Mouse (Mus musculus) hematopoietic multipotent progenitor cell, adult 10-12 weeks (in vitro differentiated cells): Measurements from ENCODE around the gene Ano1. TPM values are rescaled to one million over a fixed set of nuclear protein-coding genes. Genes with fewer than 3 reads are reported as not detected.

ENCODE experiments used
- polyA plus RNA-seq: library from polyadenylated mRNA; stranded (reverse); fragments of >175 nt; gene quantifications from 2 replicates; pipeline ENCODE4 v1.2.3, GENCODE M21; 2012; ENCODE audit warnings: low replicate concordance

Gene Ano1
- 0.06 and 0.29 TPM in 2 replicates for polyA plus RNA-seq

GRCm38 (mm10) chr7:144751833-144752232 lies at the start of gene Ano1:
Gene Ano1, minus strand, starts transcription at chr7:144751974.

GRCm38 (mm10) chr7:144582284-144582980 lies 169.3 kb downstream of the Ano1 start, which contains the start of gene Fadd:
Gene Fadd, minus strand, starts transcription at chr7:144582463.

GRCm38 (mm10) chr7:144553237-144554122 lies 198.3 kb downstream of the Ano1 start, which contains the start of gene Ppfia1:
Gene Ppfia1, minus strand, starts transcription at chr7:144553729.

Other genes with a start within 250 kb of the Ano1 start
- gene Ppfia1, start 198.2 kb downstream of the Ano1 start, polyA plus RNA-seq: 45.9 and 82.1 TPM in 2 replicates
- 3.2 and 3.9 TPM in 2 replicates for gene Fadd, start 169.5 kb downstream of the Ano1 start, polyA plus RNA-seq
- 0.13 and 0.18 TPM in 2 replicates for gene Fgf3, start 86.1 kb upstream of the Ano1 start, polyA plus RNA-seq
- not detected in 2 replicates for gene Fgf4, start 95.4 kb upstream of the Ano1 start, polyA plus RNA-seq
- gene Fgf15, start 144.6 kb upstream of the Ano1 start, polyA plus RNA-seq: not detected in 2 replicates
- 18.0 and 28.9 TPM in 2 replicates for gene LTO1, start 163.1 kb upstream of the Ano1 start, polyA plus RNA-seq
- gene Ccnd1, start 188.0 kb upstream of the Ano1 start, polyA plus RNA-seq: 11.3 and 13.5 TPM in 2 replicates